9 mouse cellular contexts compared by ENCODE assay signal in the genomic region with DNA sequence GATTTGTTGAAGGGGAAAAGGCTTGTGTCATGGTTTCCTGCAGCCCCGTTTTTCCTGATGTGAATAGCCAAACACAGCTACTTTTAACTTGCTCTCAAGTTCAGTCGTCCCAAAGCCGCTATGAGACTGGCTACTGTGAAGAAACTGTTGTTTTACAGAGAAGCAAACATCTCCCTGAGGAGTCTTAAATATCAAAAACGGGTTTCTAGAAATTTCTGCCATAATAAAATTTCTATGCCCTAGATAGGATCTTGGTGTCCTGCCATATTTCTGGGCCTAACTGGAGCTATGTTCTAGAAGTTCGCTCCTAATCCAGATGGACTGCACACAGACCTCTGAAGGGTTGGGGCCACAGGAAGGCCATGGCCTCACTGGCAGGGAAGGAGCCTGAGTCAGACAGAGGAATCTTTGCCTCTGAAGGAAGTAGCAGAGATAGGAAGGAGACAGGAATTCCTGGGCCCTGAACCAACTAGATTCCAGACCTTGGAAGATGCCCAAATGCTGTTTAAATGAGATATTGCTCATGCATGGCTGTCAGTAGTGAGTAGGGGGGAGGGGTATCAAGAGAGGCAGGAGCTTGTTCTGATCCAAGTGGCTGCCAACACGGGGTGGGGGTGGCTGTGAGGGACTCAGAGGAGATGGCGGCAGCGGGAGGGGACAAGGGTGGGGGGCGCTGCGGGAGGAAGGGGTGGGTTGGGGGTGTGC. TPM values are rescaled to one million over a fixed set of nuclear protein-coding genes. Genes with fewer than 3 reads are reported as not detected.
DNase-seq lines count a peak whose midpoint lies in the region; ATAC-seq lines count a peak whose summit lies in the region.
"Had no signal": no experiment of that assay in that cellular context is flagged by ENCODE, and none has a peak within 500 bp of the region (broad histone marks: within the 10 kb centered on the region; RNA-seq: fewer than 3 reads in every experiment).

No protein-coding gene starts in this region.

- peak; percentile 73 for DNase-seq in 3134 (ENCODE audit: extremely low read depth, insufficient read length, low spot score)
- peak; percentile 75 for DNase-seq in adrenal gland, adult 8-10 months
- DNase-seq in gastrocnemius, postnatal 14 days = peak; percentile 67
- no peak for DNase-seq in intestine, embryonic 14.5 days (ENCODE audit: low spot score)
- no peak for DNase-seq in liver, embryonic 13.5 days
- no peak for DNase-seq in frontal cortex, postnatal 25 days (ENCODE audit: low spot score in 2 of 2)

- peak overlapping the region; percentile 90 for H3K27ac ChIP-seq in intestine, embryonic 14.5 days (ENCODE audit: low read depth)
- peak overlapping the region; percentile 58 for H3K27ac ChIP-seq in liver, embryonic 13.5 days
- peak overlapping the region; percentile 83 for H3K27ac ChIP-seq in neural tube, embryonic 15.5 days (replicated peaks)

- H3K4me2 ChIP-seq in intestine, embryonic 14.5 days (ENCODE audit: low read length) = peak overlapping the region; percentile 40
- H3K4me2 ChIP-seq in liver, embryonic 13.5 days = no peak overlapping the region
- H3K4me2 ChIP-seq in neural tube, embryonic 15.5 days = peak overlapping the region; percentile 11; the same call in 1 of the 2 replicates

- no peaks in the 10 kb centered on the region for H3K27me3 ChIP-seq in intestine, embryonic 14.5 days (replicated peaks; ENCODE audit: control insufficient read depth, insufficient read depth, low read length)
- H3K27me3 ChIP-seq in liver, embryonic 13.5 days = no peaks in the 10 kb centered on the region
- no peaks in the 10 kb centered on the region for H3K27me3 ChIP-seq in neural tube, embryonic 15.5 days (replicated peaks)

- peak; percentile 32; the same call in 1 of the 2 replicates for ATAC-seq in intestine, embryonic 14.5 days (replicated peaks; ENCODE audit: low FRiP score, low TSS enrichment, low read depth)
- peak; percentile 46; the same call in 1 of the 2 replicates for ATAC-seq in liver, embryonic 13.5 days (ENCODE audit: low read depth)
- ATAC-seq in neural tube, embryonic 15.5 days (ENCODE audit: low FRiP score) = peak; percentile 72
- no peak for ATAC-seq in activated CD4-positive, CD25-positive, alpha-beta regulatory T cell, adult 4 months

- peaks cover 2% of the 10 kb centered on the region; the same call in 1 of the 2 replicates for H3K36me3 ChIP-seq in intestine, embryonic 14.5 days (ENCODE audit: control insufficient read depth, insufficient read depth, low read length)
- H3K36me3 ChIP-seq in liver, embryonic 13.5 days = no peaks in the 10 kb centered on the region
- no peaks in the 10 kb centered on the region for H3K36me3 ChIP-seq in neural tube, embryonic 15.5 days

- H3K4me1 ChIP-seq in intestine, embryonic 14.5 days (replicated peaks; ENCODE audit: control insufficient read depth, insufficient read depth, low read length) = peaks cover 58% of the 10 kb centered on the region
- no peaks in the 10 kb centered on the region for H3K4me1 ChIP-seq in liver, embryonic 13.5 days (replicated peaks)
- peaks cover 41% of the 10 kb centered on the region for H3K4me1 ChIP-seq in neural tube, embryonic 15.5 days

- no peaks in the 10 kb centered on the region for H3K9me3 ChIP-seq in intestine, embryonic 14.5 days (ENCODE audit: control insufficient read depth, low read length)
- H3K9me3 ChIP-seq in liver, embryonic 13.5 days (replicated peaks) = no peaks in the 10 kb centered on the region
- no peaks in the 10 kb centered on the region for H3K9me3 ChIP-seq in neural tube, embryonic 15.5 days (replicated peaks)

- H3K9ac ChIP-seq in intestine, embryonic 14.5 days (ENCODE audit: low read length) = no peak overlapping the region
- no peak overlapping the region for H3K9ac ChIP-seq in liver, embryonic 13.5 days
- H3K9ac ChIP-seq in neural tube, embryonic 15.5 days (replicated peaks) = no peak overlapping the region

- intact Hi-C loops in gastrocnemius, postnatal 14 days (cut with DNase I; ENCODE audit: low total_unique reads) = no loop called here

- no peak overlapping the region for H3K4me3 ChIP-seq in intestine, embryonic 14.5 days (ENCODE audit: low read depth, low read length)
- H3K4me3 ChIP-seq in liver, embryonic 13.5 days (replicated peaks) = no peak overlapping the region
- H3K4me3 ChIP-seq in neural tube, embryonic 15.5 days (replicated peaks) = no peak overlapping the region

- 34% methylated on average over 8 of the region's 10 CpGs for WGBS in intestine, embryonic 14.5 days
- 40% methylated on average over 10 of the region's 10 CpGs for WGBS in liver, embryonic 13.5 days (ENCODE audit: insufficient replicate concordance)
- WGBS in neural tube, embryonic 15.5 days = 50% methylated on average over 10 of the region's 10 CpGs

RNA-seq across cellular contexts. Expression of a gene that starts 31.3 kb away (rescaled TPM):
- total RNA-seq in adrenal gland, adult 8-10 months (2022) = 10 to 100 TPM; 32.2 to 49.3 (median 41.6) TPM
- total RNA-seq in gastrocnemius, postnatal 14 days (2021) = 10 to 100 TPM; 18.5 to 18.9 TPM
- 9.9 and 10.7 TPM in 2 replicates for polyA plus RNA-seq in intestine, embryonic 14.5 days (2014; fragmentation: Nextera tagmentation; extraction: Ambion mirVana)
- polyA plus RNA-seq in liver, embryonic 13.5 days (2015; fragmentation: Nextera tagmentation; extraction: Ambion mirVana) = 0.98 and 1.0 TPM in 2 replicates
- 1.0 and 2.6 TPM in 2 replicates for polyA plus RNA-seq in neural tube, embryonic 15.5 days (2015; fragmentation: Nextera tagmentation; extraction: Ambion mirVana)
- polyA plus RNA-seq in activated CD4-positive, CD25-positive, alpha-beta regulatory T cell, adult 4 months (2017; shearing (Covaris generic)) = 1 to 10 TPM; 1.1 to 4.4 TPM
- total RNA-seq: hematopoietic stem cell, adult 5-6 weeks had no signal

RNA-seq across cellular contexts. Expression of a gene that starts 39.6 kb away (rescaled TPM):
- total RNA-seq in adrenal gland, adult 8-10 months (2022) = not detected
- not detected for total RNA-seq in gastrocnemius, postnatal 14 days (2021)
- polyA plus RNA-seq in intestine, embryonic 14.5 days (2014; fragmentation: Nextera tagmentation; extraction: Ambion mirVana) = 0.50 and 0.92 TPM in 2 replicates
- not detected in 2 replicates for polyA plus RNA-seq in liver, embryonic 13.5 days (2015; fragmentation: Nextera tagmentation; extraction: Ambion mirVana)
- polyA plus RNA-seq in neural tube, embryonic 15.5 days (2015; fragmentation: Nextera tagmentation; extraction: Ambion mirVana) = 0.35 and 0.54 TPM in 2 replicates
- under 1 TPM in 1 of 2 experiments, not detected in 1; 0.61 TPM for polyA plus RNA-seq in activated CD4-positive, CD25-positive, alpha-beta regulatory T cell, adult 4 months (2017; shearing (Covaris generic))
- total RNA-seq: hematopoietic stem cell, adult 5-6 weeks had no signal

Comparison
In these comparisons a context has a peak if more than half of its experiments do, and no peak if none do; other contexts are left out.
1. DNase-seq: peak in 3134 (single experiment), adrenal gland, adult 8-10 months (single experiment) and gastrocnemius, postnatal 14 days (single experiment); none in intestine, embryonic 14.5 days (single experiment), liver, embryonic 13.5 days (single experiment) and frontal cortex, postnatal 25 days (0 of 2).
2. Peak in every context shown above with its lines, with median percentiles within 50 percentile points of each other: H3K27ac ChIP-seq.